Mouse (Mus musculus): ENCODE measurements around the gene Mrpl44.

Mrpl44 gene

GRCm38 (mm10) chr1:79775927-79776458, at the start of gene Mrpl44, which contains the start of gene Wdfy1:
TSS of gene Mrpl44 (plus strand) at chr1:79776018.
TSS of gene Wdfy1 (minus strand) at chr1:79776143.
- DNase-seq (ENCODE audit: low spot score): peak; percentile 93

GRCm38 (mm10) chr1:79734794-79735193, 41.0 kb upstream of the Mrpl44 start:
- DNase-seq (ENCODE audit: low spot score): no peak

- no peak for DNase-seq (ENCODE audit: low spot score)
Measured at GRCm38 (mm10) chr1:79736408-79736807, 39.4 kb upstream of the Mrpl44 start.

GRCm38 (mm10) chr1:79739726-79740125, 36.1 kb upstream of the Mrpl44 start:
- no peak for DNase-seq (ENCODE audit: low spot score)

GRCm38 (mm10) chr1:79741002-79741401, 34.8 kb upstream of the Mrpl44 start:
- no peak for DNase-seq (ENCODE audit: low spot score)

DNA sequence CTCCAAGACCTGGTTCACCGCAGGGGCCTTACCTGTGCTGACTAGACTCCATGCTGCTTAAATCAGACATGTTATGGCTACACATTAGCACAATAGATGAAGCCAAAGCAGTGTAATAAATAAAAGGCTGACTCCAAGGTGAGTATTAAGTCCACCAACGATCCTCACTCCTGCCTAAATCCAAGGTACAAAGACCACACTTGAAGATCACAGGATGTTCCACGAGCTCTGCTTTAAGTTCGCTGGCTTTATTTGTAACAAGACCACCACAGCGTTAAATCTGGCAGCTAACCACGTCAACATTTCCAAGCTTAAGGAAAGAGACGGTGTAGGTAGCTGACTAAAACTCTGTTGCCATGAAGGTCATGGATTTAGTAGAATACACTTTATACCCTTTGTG, 32.9 kb upstream of the Mrpl44 start:
- no peak for DNase-seq (ENCODE audit: low spot score)

GRCm38 (mm10) chr1:79743385-79743784, 32.4 kb upstream of the Mrpl44 start:
- no peak for DNase-seq (ENCODE audit: low spot score)

DNA sequence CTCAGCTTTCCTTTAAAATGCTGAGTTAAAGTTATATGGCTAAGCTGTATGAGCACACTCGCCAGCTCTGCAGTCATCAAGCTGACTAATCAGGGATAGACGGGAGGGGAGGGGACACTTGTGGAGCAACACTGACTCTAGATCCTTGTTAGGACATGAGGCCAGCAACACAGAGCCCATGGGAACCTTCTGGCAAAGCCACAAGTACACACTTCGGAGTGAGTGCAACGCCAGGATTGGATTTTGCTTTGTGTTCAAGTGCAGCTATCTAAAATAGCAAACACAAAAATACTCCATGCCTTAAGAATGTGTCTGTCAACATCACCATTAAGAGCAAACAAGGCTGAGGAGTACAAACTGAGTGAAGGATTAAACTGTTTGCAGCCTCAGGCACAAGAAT, 29.8 kb upstream of the Mrpl44 start:
- no peak for DNase-seq (ENCODE audit: low spot score)

- no peak for DNase-seq (ENCODE audit: low spot score)
Measured at GRCm38 (mm10) chr1:79751186-79751585, 24.6 kb upstream of the Mrpl44 start.

- no peak for DNase-seq (ENCODE audit: low spot score)
Measured at GRCm38 (mm10) chr1:79752015-79752695, 23.7 kb upstream of the Mrpl44 start.

GRCm38 (mm10) chr1:79752714-79753340, 23.0 kb upstream of the Mrpl44 start:
- no peak for DNase-seq (ENCODE audit: low spot score)

DNA sequence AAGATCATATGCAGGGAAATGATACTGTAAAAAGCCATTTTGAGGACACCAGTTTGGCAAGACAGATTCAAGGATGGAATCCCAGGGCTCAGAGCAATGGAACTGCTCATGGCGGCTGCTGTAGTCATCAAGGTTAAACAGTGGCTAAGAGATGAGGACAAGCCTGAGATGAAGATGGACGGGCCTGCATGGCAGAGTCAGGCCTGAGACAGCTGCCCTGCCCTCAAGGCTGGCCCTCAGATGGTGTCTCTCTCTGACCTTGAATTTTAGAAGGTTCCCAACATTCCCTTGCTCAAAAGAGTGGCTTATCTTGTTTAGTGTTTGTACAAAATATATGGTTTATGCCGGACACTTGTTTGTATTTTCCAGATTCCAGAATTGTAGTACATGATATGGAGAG, 22.4 kb upstream of the Mrpl44 start:
- DNase-seq (ENCODE audit: low spot score): no peak

DNA sequence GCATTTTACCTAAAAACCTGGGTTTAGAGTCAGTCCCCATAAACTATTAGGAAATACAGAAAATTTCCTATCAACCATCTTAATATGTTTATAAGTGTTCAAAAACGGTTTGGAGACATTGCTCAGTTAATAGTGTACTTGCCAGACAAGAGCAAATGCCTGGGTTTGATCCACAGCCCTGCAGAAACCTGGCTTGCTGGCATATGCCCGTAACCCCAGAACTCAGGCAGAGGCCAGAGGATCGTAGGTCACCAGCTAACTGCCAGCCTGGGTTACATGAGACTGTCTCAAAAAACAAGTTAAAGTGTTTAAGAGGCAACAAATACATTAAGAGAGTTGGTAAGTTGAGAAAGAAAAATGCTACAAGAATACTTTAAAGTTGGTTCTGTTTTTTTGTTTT, 20.9 kb upstream of the Mrpl44 start:
- no peak for DNase-seq (ENCODE audit: low spot score)

GRCm38 (mm10) chr1:79755376-79755775, 20.4 kb upstream of the Mrpl44 start:
- no peak for DNase-seq (ENCODE audit: low spot score)

DNA sequence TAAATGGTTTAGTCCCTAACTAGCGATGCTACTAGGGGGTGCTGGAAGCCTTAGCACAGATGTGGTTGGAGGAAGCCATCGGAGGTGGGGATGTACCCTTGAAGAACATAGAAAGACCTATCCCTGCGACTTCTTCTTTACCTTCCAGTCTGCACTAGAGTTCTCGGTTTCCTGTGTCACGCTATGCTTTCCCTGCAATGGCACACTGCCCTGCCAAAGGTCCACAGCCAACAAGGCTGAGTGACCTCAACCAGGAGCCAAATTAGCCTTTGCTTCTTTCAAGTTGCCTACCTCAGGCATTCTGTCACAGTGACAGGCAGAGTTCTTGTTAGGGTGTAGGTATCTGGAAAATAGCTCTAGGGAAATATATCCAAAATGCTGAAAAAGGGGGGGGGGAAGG, 19.4 kb upstream of the Mrpl44 start:
- no peak for DNase-seq (ENCODE audit: low spot score)

DNA sequence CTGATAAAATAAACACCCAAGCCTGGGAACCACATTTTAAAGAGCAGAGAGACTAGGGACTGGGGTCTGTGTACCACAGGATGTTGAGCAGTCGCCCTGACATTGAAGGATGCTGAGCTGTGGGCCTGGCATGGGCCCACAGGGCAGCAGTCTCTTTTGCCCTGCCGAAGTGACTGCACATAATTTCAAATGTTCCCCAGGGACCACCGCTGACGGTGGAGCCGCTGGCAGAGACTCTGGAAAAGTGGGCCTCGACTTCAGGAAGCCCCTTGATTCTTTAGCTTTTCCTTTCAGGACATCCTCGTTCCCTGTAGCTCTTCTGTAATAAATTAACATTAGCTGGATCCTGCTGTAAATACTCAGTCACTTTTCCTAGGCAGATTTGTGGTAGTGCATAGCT, 18.7 kb upstream of the Mrpl44 start:
- no peak for DNase-seq (ENCODE audit: low spot score)

- no peak for DNase-seq (ENCODE audit: low spot score)
Measured at GRCm38 (mm10) chr1:79757597-79757996, 18.2 kb upstream of the Mrpl44 start.

DNA sequence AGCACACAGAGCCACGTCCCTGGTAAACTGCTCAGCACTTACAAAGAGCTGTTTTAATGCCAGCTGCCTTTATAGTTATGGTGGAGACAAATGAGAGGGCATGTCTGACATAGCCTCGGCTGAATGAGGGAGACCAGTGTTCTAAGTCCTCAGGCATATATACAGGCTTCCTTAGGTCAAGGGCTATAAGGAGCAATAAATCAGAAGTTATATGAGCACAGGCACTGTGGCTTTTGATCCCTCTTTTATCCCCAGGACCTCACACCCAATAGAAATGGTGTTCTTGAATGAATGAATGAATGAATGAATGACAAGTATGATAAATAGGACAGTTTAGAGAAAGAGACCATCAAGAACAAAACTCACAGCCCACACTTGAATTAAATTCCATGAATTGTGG, 16.8 kb upstream of the Mrpl44 start:
- no peak for DNase-seq (ENCODE audit: low spot score)

- DNase-seq (ENCODE audit: low spot score): no peak
Measured at GRCm38 (mm10) chr1:79759436-79759972, 16.3 kb upstream of the Mrpl44 start.

GRCm38 (mm10) chr1:79760656-79761055, 15.2 kb upstream of the Mrpl44 start:
- DNase-seq (ENCODE audit: low spot score): no peak

GRCm38 (mm10) chr1:79761106-79761916, 14.5 kb upstream of the Mrpl44 start:
- peak; percentile 72 for DNase-seq (ENCODE audit: low spot score)

DNA sequence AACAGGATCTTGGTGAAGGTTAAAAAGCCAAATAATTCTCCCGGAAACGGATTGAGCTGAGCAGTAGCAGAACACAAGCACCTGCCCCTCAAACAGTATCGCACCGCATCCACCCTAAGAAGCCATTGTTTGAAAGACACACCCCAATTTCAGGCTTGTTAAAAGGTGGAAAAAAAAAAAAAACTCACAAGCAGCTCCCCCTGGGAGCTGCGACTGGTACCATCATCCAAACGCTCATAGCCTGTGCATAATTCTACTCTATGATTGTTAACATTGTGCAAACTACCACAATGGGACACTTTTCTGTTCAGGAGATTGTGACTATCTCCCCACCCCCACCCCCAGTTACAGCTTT, 13.9 kb upstream of the Mrpl44 start:
- no peak for DNase-seq (ENCODE audit: low spot score)
